Mouse (Mus musculus): ENCODE data around the gene Sub1. TPM values are rescaled to one million over a fixed set of nuclear protein-coding genes. Genes with fewer than 3 reads are reported as not detected.

Gene Sub1
- total and polyA plus RNA-seq, 2 experiments from 2014 or later, result 86.7 to 585 TPM

DNA sequence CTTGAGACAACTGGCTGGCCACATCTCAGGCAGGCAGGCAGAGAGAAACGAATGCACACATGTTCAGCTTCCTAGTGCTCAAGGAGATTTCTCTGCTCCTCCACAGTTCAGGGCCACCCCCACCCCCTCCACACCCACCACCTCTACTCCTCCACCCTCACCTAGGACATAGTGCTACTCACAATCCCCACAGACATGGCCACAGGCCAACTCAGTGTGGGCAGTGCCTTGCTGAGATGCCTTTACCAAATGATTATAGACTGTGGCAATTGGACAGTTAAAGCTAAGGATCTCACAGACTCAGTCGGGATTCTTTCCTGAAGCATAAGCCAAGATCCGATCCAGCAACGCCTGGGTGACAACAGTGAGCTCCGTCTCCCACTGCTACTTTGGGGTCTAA is 39.9 kb upstream of the Sub1 start:
- no peak overlapping the region for H3K4me3 ChIP-seq (ENCODE audit: low read length)
- DNase-seq (ENCODE audit: low spot score), result no peak

DNA sequence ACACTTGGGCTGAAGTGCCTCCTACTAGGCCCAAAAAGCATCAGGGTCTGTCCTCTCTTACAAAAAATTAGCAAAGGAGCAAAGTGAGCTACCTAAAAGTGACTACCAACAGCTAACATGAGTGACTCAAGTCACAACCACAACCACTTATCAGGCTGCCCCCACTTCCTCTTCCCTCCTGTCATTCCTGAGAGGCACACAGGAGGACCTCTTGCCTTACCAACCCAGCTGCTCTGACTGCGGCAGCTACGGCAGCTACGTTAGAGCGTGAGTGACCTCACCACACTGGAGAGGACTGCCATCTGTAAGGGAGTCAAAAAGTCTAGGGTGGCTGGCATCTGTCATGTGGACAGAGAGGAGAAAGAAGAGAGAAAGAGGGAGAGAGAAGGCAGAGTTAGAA is 37.5 kb upstream of the Sub1 start:
- no peaks in the 10 kb centered on the region for H3K9me3 ChIP-seq (ENCODE audit: low read length)
- 88% methylated on average over 4 of the region's 4 CpGs for WGBS
- TF ChIP-seq CTCF (IDR thresholded peaks at IDR 0.05; ENCODE audit: low read depth), result no peak

More for the DNA sequence above, 39.9 kb upstream of the Sub1 start:
- TF ChIP-seq CTCF (IDR thresholded peaks at IDR 0.05; ENCODE audit: low read depth), result no peak
- no peaks in the 10 kb centered on the region for H3K27me3 ChIP-seq (ENCODE audit: insufficient read depth, low read length)
- ATAC-seq, result no peak
- no peak overlapping the region for H3K27ac ChIP-seq
- H3K4me2 ChIP-seq (ENCODE audit: low read depth, low read length), result no peak overlapping the region
- WGBS, result 67% methylated on average over 5 of the region's 5 CpGs
- no peak overlapping the region for H3K9ac ChIP-seq (replicated peaks; ENCODE audit: low read length)
- H3K4me1 ChIP-seq (ENCODE audit: insufficient read depth, low read length), result no peaks in the 10 kb centered on the region
- H3K36me3 ChIP-seq (ENCODE audit: insufficient read depth, low read length), result no peaks in the 10 kb centered on the region
- no peaks in the 10 kb centered on the region for H3K9me3 ChIP-seq (ENCODE audit: low read length)

DNA sequence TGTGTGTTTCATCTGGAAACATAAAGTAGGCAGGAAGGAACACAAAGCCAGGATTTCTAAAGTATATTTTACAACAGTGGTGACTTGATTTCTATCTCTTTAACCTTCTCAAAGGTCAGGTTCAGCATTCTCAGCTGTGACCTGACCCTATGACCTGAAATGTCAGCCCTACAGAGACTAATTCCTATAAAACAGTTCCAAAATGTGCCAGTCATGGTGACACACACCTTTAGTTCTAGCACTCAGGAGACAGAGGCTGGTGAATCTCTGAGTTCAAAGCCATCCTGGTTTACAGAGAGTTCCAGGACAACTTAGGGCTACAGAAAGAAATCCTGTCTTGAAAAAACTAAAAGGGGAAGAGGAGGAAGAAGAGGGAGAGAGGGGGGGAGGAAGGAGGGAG is 36.4 kb upstream of the Sub1 start:
- no peak for TF ChIP-seq CTCF (IDR thresholded peaks at IDR 0.05; ENCODE audit: low read depth)
- H3K4me2 ChIP-seq (ENCODE audit: low read depth, low read length), result no peak overlapping the region
- no peak overlapping the region for H3K9ac ChIP-seq (replicated peaks; ENCODE audit: low read length)
- no peaks in the 10 kb centered on the region for H3K27me3 ChIP-seq (ENCODE audit: insufficient read depth, low read length)
- no peaks in the 10 kb centered on the region for H3K9me3 ChIP-seq (ENCODE audit: low read length)
- no peaks in the 10 kb centered on the region for H3K4me1 ChIP-seq (ENCODE audit: insufficient read depth, low read length)
- H3K36me3 ChIP-seq (ENCODE audit: insufficient read depth, low read length), result no peaks in the 10 kb centered on the region
- H3K4me3 ChIP-seq (ENCODE audit: low read length), result no peak overlapping the region
- ATAC-seq, result no peak
- DNase-seq (ENCODE audit: low spot score), result no peak
- H3K27ac ChIP-seq, result no peak overlapping the region

More for the DNA sequence above, 37.5 kb upstream of the Sub1 start:
- Histone ChIP-seq H3K27me3 (ENCODE audit: insufficient read depth, low read length) (no peaks in the 10 kb centered on the region), H3K27ac (no peak overlapping the region), H3K36me3 (ENCODE audit: insufficient read depth, low read length) (no peaks in the 10 kb centered on the region), H3K9ac (replicated peaks; ENCODE audit: low read length) (no peak overlapping the region), H3K4me3 (ENCODE audit: low read length) (no peak overlapping the region), H3K4me2 (ENCODE audit: low read depth, low read length) (no peak overlapping the region), H3K4me1 (ENCODE audit: insufficient read depth, low read length) (no peaks in the 10 kb centered on the region)
- DNase-seq (ENCODE audit: low spot score), result no peak
- ATAC-seq, result no peak

DNA sequence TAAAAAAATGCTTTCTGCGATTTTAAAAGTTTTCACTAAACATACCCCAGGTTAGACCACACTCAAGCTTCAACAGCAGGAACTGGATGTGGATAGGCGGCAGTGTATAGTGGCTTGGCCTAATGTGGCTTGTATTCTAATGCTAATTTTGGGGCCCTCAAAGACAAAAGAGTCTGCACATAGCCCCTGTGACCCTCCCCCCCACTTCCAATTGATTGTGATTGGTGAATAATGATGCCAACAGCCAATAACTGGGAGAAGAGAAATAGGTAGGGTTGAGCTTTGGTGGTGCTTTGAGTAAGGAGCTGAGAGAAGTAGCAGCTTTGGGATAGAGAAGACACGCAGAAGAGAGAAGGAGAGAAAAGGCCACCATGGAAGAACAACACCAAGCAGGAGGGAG is 35.7 kb upstream of the Sub1 start:
- no peak overlapping the region for H3K27ac ChIP-seq
- H3K36me3 ChIP-seq (ENCODE audit: insufficient read depth, low read length), result no peaks in the 10 kb centered on the region
- no peaks in the 10 kb centered on the region for H3K27me3 ChIP-seq (ENCODE audit: insufficient read depth, low read length)
- no peak for TF ChIP-seq CTCF (IDR thresholded peaks at IDR 0.05; ENCODE audit: low read depth)
- no peak overlapping the region for H3K9ac ChIP-seq (replicated peaks; ENCODE audit: low read length)
- no peak overlapping the region for H3K4me2 ChIP-seq (ENCODE audit: low read depth, low read length)
- no peak for ATAC-seq
- no peaks in the 10 kb centered on the region for H3K4me1 ChIP-seq (ENCODE audit: insufficient read depth, low read length)
- DNase-seq (ENCODE audit: low spot score), result no peak
- H3K4me3 ChIP-seq (ENCODE audit: low read length), result no peak overlapping the region
- 71% methylated on average over 3 of the region's 3 CpGs for WGBS
- no peaks in the 10 kb centered on the region for H3K9me3 ChIP-seq (ENCODE audit: low read length)

DNA sequence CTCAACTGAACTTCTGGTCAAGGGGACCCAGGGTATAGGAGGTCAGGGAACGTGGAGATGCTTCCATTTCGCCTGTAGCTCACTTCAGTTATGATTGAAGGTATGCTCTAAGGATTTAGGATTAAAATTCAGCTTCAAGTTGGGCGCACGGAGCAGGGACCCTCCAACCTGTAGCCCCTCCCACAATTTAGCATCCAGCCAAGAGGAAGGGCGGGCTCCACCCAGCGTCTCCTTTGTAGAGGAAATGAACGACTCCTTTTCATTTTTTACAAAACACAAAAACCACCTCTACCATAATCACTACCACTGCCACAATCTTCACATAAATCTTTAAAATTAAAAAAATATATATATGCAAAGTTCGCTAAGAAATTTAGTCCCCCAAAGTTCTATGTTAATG is 35.1 kb upstream of the Sub1 start:
- H3K36me3 ChIP-seq (ENCODE audit: insufficient read depth, low read length), result no peaks in the 10 kb centered on the region
- no peak overlapping the region for H3K9ac ChIP-seq (replicated peaks; ENCODE audit: low read length)
- H3K27me3 ChIP-seq (ENCODE audit: insufficient read depth, low read length), result no peaks in the 10 kb centered on the region
- 92% methylated on average over 8 of the region's 8 CpGs for WGBS
- ATAC-seq (no peak), DNase-seq (ENCODE audit: low spot score) (no peak)
- H3K9me3 ChIP-seq (ENCODE audit: low read length), result no peaks in the 10 kb centered on the region
- no peak overlapping the region for H3K4me3 ChIP-seq (ENCODE audit: low read length)
- no peak for TF ChIP-seq CTCF (IDR thresholded peaks at IDR 0.05; ENCODE audit: low read depth)
- no peak overlapping the region for H3K4me2 ChIP-seq (ENCODE audit: low read depth, low read length)
- H3K4me1 ChIP-seq (ENCODE audit: insufficient read depth, low read length), result no peaks in the 10 kb centered on the region
- no peak overlapping the region for H3K27ac ChIP-seq

DNA sequence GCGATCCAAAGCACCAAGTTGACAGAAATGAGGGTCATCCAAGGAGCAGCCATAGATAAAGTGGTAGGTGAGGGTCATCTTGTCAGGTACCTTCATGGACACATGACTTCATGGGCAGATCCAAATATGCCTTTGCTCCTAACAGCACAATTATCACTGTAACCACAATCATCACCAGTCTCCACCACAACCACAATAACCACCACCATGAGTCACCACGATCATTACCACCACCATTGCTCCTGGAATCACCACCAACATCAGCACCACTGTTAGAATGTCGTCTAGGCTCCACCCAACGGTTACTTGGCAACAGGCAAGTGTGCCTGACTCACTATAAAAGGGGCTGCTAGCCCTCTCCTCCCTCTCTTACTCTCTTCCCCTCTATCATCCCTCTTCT is 33.4 kb upstream of the Sub1 start:
- no peak overlapping the region for H3K4me3 ChIP-seq (ENCODE audit: low read length)
- no peak overlapping the region for H3K4me2 ChIP-seq (ENCODE audit: low read depth, low read length)
- no peak for DNase-seq (ENCODE audit: low spot score)
- H3K9me3 ChIP-seq (ENCODE audit: low read length), result no peaks in the 10 kb centered on the region
- ATAC-seq, result no peak
- TF ChIP-seq CTCF (IDR thresholded peaks at IDR 0.05; ENCODE audit: low read depth), result no peak
- no peaks in the 10 kb centered on the region for H3K36me3 ChIP-seq (ENCODE audit: insufficient read depth, low read length)
- no peak overlapping the region for H3K9ac ChIP-seq (replicated peaks; ENCODE audit: low read length)
- WGBS, result 78% methylated on average over 4 of the region's 4 CpGs
- H3K4me1 ChIP-seq (ENCODE audit: insufficient read depth, low read length), result no peaks in the 10 kb centered on the region
- no peak overlapping the region for H3K27ac ChIP-seq
- no peaks in the 10 kb centered on the region for H3K27me3 ChIP-seq (ENCODE audit: insufficient read depth, low read length)

DNA sequence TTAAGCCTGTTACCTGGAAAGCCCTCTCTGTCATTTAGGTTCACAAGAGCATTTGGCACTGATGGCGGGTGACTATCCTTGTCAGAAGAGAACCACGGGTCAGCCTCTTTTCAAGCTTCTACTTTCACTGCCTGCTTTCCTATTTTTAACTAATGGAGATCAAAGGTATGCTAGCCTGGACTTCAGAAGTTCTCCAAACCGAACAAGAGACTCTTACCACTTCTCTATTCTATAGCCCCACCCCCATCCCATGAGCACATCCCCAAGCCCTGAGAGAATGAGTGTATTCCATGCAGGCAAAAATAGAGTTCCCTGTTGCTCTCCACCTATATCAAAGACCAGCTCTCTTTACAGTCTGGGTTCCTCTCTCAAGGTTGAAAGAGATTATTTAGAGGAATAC is 31.0 kb upstream of the Sub1 start:
- H3K4me3 ChIP-seq (ENCODE audit: low read length), result no peak overlapping the region
- no peak overlapping the region for H3K9ac ChIP-seq (replicated peaks; ENCODE audit: low read length)
- WGBS, result 85% methylated on average over 3 of the region's 3 CpGs
- no peaks in the 10 kb centered on the region for H3K4me1 ChIP-seq (ENCODE audit: insufficient read depth, low read length)
- H3K4me2 ChIP-seq (ENCODE audit: low read depth, low read length), result no peak overlapping the region
- TF ChIP-seq CTCF (IDR thresholded peaks at IDR 0.05; ENCODE audit: low read depth), result no peak
- no peak overlapping the region for H3K27ac ChIP-seq
- ATAC-seq (no peak), DNase-seq (ENCODE audit: low spot score) (no peak)
- H3K36me3 ChIP-seq (ENCODE audit: insufficient read depth, low read length), result no peaks in the 10 kb centered on the region
- H3K27me3 ChIP-seq (ENCODE audit: insufficient read depth, low read length), result no peaks in the 10 kb centered on the region
- H3K9me3 ChIP-seq (ENCODE audit: low read length), result no peaks in the 10 kb centered on the region
